Mouse (Mus musculus): ENCODE measurements around the gene Stk32b.

Gene Stk32b

GRCm38 (mm10) chr5:37716505-37717372, at the start of gene Stk32b:
Gene Stk32b (minus strand): TSS chr5:37717171.
- CTCF ChIA-PET, result no interaction called here

- CTCF ChIA-PET, result no interaction called here
Observed at GRCm38 (mm10) chr5:37765851-37766250, 48.9 kb upstream of the Stk32b start.

DNA sequence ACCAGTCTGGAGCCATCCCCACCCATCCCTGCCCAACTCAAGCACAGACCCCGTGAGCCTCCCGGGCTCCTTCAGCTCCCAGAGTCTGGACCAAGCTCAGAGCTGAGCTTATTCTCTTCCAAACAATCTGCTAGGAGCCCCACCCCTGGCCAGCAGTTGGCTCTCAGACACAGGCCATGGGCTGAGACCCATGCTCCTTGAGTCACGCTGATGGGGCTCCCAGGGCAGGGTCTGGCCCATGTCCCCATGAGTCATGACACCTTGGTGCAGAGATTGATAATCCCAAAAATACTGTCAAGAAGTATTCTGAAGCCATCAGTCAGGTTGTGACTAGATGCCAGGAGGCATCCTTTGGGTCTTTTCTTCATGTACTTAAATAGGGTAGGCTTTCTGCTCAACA, 45.1 kb upstream of the Stk32b start:
- CTCF ChIA-PET, result no interaction called here

DNA sequence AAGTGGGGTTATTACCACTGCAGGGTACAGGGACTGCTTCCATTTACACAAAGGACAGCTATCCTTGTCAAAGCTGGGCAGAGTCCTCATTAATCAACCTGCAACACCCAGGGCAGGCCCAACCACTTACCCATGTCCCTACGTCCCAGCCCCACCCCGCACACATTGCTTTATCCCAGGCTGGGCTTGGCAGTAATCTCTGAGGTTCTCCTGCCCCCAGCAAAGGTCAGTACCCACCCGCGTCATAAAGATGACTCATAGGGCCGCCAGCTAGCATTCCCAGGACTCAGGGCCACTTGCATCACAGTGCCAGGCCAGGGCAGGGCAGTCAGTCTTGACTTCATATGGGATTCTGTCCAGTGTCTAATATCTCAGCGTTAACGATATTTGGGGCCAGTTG, 36.4 kb upstream of the Stk32b start:
- CTCF ChIA-PET, result no interaction called here

DNA sequence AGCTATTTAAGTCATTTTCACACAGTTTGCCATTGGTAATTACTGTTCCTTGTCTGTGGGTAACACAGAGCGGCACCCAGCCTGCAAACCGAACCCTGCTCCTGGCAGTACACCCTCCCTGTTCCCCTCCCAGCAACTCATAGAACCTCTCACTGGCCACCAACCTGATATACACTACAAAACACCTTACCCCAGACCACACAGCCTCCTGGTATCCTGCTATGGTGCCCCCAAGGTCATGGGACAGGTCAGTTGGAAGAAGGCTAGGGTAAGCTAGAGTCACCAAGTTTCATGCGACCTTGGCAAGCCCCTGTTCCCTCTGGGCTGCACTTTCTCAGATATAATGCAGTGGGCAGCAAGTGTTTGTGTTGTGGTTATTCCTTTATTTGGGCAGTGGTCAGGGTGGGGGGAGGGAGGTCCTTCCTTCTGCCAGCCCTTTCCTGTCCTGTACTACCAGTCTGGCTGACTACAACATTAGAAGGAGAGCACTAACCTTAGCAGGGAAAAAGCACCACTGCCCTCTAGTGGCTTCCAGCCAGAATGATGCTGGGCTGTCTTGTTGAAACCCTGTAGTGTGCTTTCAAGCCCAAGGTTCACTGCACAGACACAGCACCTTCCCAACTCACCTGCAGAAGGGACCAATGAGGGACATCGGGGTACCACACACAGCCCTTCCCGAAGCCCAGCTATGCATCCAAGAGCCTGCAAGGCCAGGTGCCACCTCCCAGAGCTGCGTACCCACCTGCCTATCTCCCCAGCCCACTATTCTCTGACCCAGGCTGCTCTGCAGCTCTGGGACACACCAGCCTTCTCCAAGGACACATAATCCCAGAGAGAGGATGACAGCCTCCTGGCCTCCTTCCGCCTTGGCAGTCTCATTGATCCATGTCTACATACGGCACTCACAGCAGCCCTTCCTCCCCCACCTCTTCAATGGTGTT, 35.3 kb upstream of the Stk32b start:
- CTCF ChIA-PET, result no interaction called here

DNA sequence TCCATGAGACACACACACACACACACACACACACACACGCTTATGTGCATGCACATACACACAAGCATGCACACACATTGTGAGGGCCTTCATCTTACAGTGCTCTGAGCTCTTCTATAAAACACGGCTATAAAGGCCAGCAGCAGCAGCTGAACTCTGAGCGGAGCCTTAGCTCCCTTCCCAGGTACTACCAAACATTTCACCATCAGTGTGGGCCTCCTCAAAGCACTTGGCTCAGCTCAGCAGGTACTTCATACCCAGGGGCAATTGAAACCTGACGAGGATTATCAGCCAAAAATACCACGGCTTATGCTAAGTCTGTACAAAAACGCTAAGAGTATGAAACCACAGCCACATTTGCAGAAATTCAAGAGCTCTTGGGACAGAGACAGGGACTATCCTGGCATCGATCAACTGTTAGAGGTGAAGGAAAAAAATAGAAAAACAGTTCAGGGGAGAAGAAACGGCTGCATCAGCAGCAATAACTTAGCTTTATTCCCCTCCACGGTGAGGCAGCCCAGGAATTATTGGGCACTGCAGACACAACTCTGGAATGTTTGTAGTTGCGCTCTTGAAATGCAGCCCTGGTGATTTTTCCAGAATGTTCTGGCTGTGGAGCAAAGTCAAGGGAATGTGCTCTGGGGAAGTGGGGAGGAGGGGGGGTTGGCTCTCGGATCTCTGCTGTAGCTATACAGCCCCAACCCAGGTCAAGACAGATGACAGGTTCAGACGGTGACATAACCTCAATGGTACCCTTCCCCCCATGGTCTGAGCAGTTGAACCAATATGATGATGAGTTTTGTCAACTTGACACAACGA, 27.1 kb upstream of the Stk32b start:
- CTCF ChIA-PET, result no interaction called here

GRCm38 (mm10) chr5:37736213-37736612, 19.2 kb upstream of the Stk32b start:
- CTCF ChIA-PET, result no interaction called here

- CTCF ChIA-PET, result no interaction called here
Observed at GRCm38 (mm10) chr5:37735224-37735623, 18.3 kb upstream of the Stk32b start, which contains the start of gene Cytl1. Gene Cytl1 (plus strand): TSS chr5:37735519.

- CTCF ChIA-PET, result no interaction called here
Observed at GRCm38 (mm10) chr5:37730781-37731180, 13.8 kb upstream of the Stk32b start.

GRCm38 (mm10) chr5:37725220-37725886, 8.4 kb upstream of the Stk32b start:
- CTCF ChIA-PET, result no interaction called here

DNA sequence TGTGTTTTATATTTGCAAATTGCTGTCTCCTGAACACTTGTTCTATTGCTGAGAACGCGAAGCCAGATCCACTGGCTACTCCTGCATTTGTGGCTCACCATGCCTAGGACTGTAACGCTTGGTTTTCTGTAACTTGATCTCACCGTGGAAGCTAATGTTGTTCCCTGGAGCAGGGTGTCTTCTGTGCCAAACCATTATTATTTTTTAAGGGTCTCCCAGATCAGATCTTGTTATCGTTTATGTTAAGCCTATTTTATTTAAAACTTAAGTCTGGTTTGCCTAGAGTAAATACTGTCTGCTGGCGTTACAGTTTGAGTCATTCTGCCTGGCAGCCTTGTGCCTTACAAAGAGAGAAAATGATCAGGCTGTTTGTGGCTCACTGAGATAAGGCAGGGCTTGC, 3.7 kb upstream of the Stk32b start:
- CTCF ChIA-PET, result no interaction called here

DNA sequence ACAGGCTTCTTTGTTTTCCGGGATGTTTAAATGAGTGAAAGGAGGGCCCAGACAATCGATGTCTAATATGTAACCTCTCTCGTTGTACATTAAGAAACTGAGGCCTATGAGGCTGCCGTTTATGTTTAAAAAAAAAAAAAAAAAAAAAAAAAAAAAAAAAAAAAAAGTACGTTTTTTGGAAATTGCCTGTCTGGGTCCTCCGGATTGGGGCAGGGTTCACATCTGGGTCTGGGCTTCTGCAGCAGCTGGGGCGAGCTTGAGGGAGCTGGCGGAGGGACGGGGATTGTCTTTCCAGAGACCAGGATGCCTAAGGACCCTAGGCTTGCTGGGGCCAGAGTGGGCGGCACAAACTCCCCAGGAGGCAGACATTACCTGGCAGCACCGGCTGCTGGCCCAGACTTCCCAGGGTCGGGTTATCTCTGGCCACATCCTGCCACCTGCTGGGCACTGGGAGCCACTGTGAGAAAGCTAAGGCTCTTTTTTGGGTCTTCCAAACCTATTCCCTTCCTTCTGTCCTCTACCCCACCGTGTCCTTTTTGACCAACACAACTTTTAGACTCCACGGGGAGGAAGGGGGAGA, 503 bp upstream of the Stk32b start:
- CTCF ChIA-PET, result no interaction called here

- CTCF ChIA-PET, result no interaction called here
Observed at GRCm38 (mm10) chr5:37709257-37709904, 7.6 kb downstream of the Stk32b start.

DNA sequence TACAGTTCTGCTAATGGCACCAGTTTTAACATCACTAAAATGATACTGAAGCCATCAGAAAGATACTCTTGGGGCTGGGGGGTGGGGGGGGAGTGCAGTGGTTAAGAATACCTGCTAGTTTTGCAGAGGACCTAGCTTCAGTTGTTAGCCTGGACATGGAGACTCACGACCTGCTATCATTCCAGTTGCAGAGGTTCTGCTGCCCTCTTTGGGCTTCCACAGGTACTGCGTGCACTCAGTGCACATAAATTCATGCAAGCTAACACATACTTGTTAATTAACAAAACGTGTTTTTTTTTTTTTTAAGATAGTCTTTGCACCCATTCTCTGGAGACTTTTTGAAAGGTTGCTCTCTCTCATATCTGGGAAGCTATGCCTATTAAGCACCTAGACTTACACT, 8.8 kb downstream of the Stk32b start:
- CTCF ChIA-PET, result no interaction called here

- CTCF ChIA-PET, result no interaction called here
Observed at GRCm38 (mm10) chr5:37704962-37705361, 12.0 kb downstream of the Stk32b start.

DNA sequence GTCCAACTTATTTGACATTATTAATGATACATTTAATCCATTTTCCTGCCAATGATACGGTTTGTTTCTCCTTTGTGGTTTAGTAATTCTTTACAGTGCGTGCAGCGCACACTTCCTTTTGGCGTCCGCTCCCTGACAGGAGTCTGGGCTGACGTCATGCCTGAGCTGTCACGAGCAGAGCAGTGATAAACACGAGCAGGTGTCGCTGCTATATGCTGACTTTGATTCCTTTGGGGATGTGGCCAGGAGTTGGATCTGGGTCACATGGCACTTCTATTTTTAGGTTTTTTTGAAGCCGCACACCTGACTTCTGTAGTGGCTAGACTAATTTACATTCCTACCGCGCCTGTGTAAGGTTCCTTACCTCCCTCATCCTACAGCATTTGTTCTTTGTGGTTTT, 17.2 kb downstream of the Stk32b start:
- CTCF ChIA-PET, result no interaction called here

GRCm38 (mm10) chr5:37697286-37697685, 19.7 kb downstream of the Stk32b start:
- CTCF ChIA-PET, result no interaction called here

DNA sequence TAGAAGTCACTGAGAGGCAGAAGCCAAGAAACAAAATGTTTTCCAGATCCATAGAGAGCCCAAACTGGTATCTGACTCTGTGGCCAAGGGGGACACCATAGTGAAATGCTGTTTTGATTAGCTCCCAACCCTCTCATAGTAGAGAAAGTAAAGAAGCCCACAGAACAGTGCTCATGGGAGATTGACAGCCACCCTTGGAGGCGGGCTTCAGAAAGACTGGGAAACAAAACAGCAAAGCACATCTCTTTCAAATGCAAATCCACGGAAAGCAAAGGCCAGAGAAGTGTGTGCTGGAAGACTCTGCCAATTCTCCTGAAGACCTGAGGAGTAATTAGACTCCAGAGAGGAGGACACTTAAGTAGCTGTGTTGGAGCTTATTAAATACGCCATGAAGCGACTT, 21.2 kb downstream of the Stk32b start:
- CTCF ChIA-PET, result no interaction called here

GRCm38 (mm10) chr5:37692759-37693158, 24.2 kb downstream of the Stk32b start:
- CTCF ChIA-PET, result no interaction called here

DNA sequence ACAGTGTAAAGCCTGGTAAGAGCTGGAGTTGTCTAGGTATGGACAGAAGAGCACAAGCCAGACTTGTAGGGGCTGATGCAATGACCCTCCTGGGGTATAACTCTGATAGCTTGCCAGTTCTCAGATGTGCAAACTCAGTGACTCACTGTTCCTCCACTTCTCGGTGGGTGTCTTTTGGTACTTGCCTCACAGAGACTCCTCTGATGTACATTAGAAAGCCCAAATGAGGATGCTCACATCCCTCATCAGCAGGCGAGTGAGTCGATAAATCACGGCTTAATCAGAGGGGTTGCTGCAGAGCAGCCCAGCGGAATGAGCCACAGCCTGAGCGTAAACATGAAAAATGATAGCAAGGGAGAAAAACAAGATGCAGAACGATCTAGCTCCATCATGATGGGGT, 46.2 kb downstream of the Stk32b start:
- CTCF ChIA-PET, result no interaction called here

GRCm38 (mm10) chr5:37664962-37665361, 52.0 kb downstream of the Stk32b start:
- CTCF ChIA-PET, result no interaction called here
